In genomic region chr10:81326858-81327257, GRCm38 (mm10) we compare ENCODE assay signal across 9 mouse cellular contexts. TPM values are rescaled to one million over a fixed set of nuclear protein-coding genes. Genes with fewer than 3 reads are reported as not detected.
DNase-seq lines count a peak whose midpoint lies in the region; ATAC-seq lines count a peak whose summit lies in the region.
"Had no signal": no experiment of that assay in that cellular context is flagged by ENCODE, and none has a peak within 500 bp of the region (broad histone marks: within the 10 kb centered on the region; RNA-seq: fewer than 3 reads in every experiment).

No protein-coding gene starts in this region.

- H3K4me3 ChIP-seq in megakaryocyte, embryonic 14.5 days (replicated peaks) = peak overlapping the region; percentile 88
- H3K4me3 ChIP-seq in heart, embryonic 16.5 days (ENCODE audit: low read length) = no peak overlapping the region
- H3K4me3 ChIP-seq in stomach, embryonic 14.5 days (ENCODE audit: low read depth, low read length) = no peak overlapping the region
- H3K4me3 ChIP-seq: stomach, embryonic 15.5 days had no signal

- H3K9ac ChIP-seq in heart, embryonic 16.5 days (ENCODE audit: low read length) = no peak overlapping the region
- no peak overlapping the region for H3K9ac ChIP-seq in stomach, embryonic 14.5 days (replicated peaks; ENCODE audit: low read depth, low read length)
- H3K9ac ChIP-seq: stomach, embryonic 15.5 days had no signal

- no peaks in the 10 kb centered on the region for H3K9me3 ChIP-seq in megakaryocyte, embryonic 14.5 days
- H3K9me3 ChIP-seq in heart, embryonic 16.5 days (replicated peaks; ENCODE audit: control insufficient read depth, low read length) = no peaks in the 10 kb centered on the region
- H3K9me3 ChIP-seq in stomach, embryonic 14.5 days (ENCODE audit: control insufficient read depth, low read depth, low read length) = no peaks in the 10 kb centered on the region
- H3K9me3 ChIP-seq: stomach, embryonic 15.5 days had no signal

- ATAC-seq in megakaryocyte, adult 5-6 weeks (ENCODE audit: poor library complexity, severe bottlenecking) = no peak
- ATAC-seq in heart, embryonic 16.5 days (replicated peaks; ENCODE audit: extremely low read depth, insufficient read depth, low FRiP score) = no peak
- ATAC-seq in stomach, embryonic 14.5 days (ENCODE audit: insufficient number of reproducible peaks, insufficient read depth, low FRiP score, low read depth) = no peak

- no peaks in the 10 kb centered on the region for H3K27me3 ChIP-seq in megakaryocyte, embryonic 14.5 days (replicated peaks)
- no peaks in the 10 kb centered on the region for H3K27me3 ChIP-seq in heart, embryonic 16.5 days (ENCODE audit: control insufficient read depth, insufficient read depth, low read length)
- H3K27me3 ChIP-seq in stomach, embryonic 14.5 days (ENCODE audit: control insufficient read depth, insufficient read depth, low read length) = no peaks in the 10 kb centered on the region
- H3K27me3 ChIP-seq: stomach, embryonic 15.5 days had no signal

- H3K4me1 ChIP-seq in megakaryocyte, embryonic 14.5 days = peaks cover 99% of the 10 kb centered on the region
- peaks cover 46% of the 10 kb centered on the region for H3K4me1 ChIP-seq in heart, embryonic 16.5 days (ENCODE audit: control insufficient read depth, insufficient read depth, low read length)
- peaks cover 30% of the 10 kb centered on the region for H3K4me1 ChIP-seq in stomach, embryonic 14.5 days (ENCODE audit: control insufficient read depth, insufficient read depth, low read length)

- peak; percentile 63 to 91 for DNase-seq in kidney, postnatal 25 days
- DNase-seq in B cell, adult 2 months = no peak
- no peak for DNase-seq in left cerebral cortex, postnatal 36 days (ENCODE audit: low spot score in 2 of 2)
- no peak for DNase-seq in frontal cortex, adult 2 months (ENCODE audit: extremely low spot score in 1 of 2, low spot score in 1 of 2)

- intact Hi-C loops in left cerebral cortex, postnatal 36 days (cut with DNase I) = no loop called here

- H3K27ac ChIP-seq in heart, embryonic 16.5 days (ENCODE audit: low read length) = peak overlapping the region; percentile 48; the same call in 1 of the 2 replicates
- peak overlapping the region; percentile 7; the same call in 1 of the 2 replicates for H3K27ac ChIP-seq in stomach, embryonic 14.5 days (ENCODE audit: low read length)

- 52% methylated on average over 6 of the region's 6 CpGs for WGBS in heart, embryonic 16.5 days
- WGBS in stomach, embryonic 14.5 days = 85% methylated on average over 6 of the region's 6 CpGs

- peaks cover 69% of the 10 kb centered on the region for H3K36me3 ChIP-seq in megakaryocyte, embryonic 14.5 days (replicated peaks; ENCODE audit: low read length)
- H3K36me3 ChIP-seq in heart, embryonic 16.5 days (ENCODE audit: control insufficient read depth, insufficient read depth) = peaks cover 43% of the 10 kb centered on the region
- peaks cover 51% of the 10 kb centered on the region for H3K36me3 ChIP-seq in stomach, embryonic 14.5 days (ENCODE audit: control insufficient read depth, insufficient read depth, low read length)

- H3K4me2 ChIP-seq in heart, embryonic 16.5 days (ENCODE audit: low read depth, low read length) = peak overlapping the region; percentile 21; the same call in 1 of the 2 replicates
- H3K4me2 ChIP-seq in stomach, embryonic 14.5 days (replicated peaks; ENCODE audit: low read depth, low read length) = no peak overlapping the region
- H3K4me2 ChIP-seq: stomach, embryonic 15.5 days had no signal

RNA-seq across cellular contexts. Expression of gene Tbxa2r, which starts 1.7 kb away (rescaled TPM):
- 87.5 and 153 TPM in 2 replicates for polyA plus RNA-seq in megakaryocyte, embryonic 14.5 days (2012; ENCODE audit: insufficient read depth, low replicate concordance)
- 0.34 and 0.85 TPM in 2 replicates for total RNA-seq in megakaryocyte, adult 5-6 weeks (2015)
- 0.07 and 0.28 TPM in 2 replicates for total RNA-seq in megakaryocyte, adult 5-6 weeks (2017)
- polyA plus RNA-seq in heart, embryonic 16.5 days (2015; fragmentation: Nextera tagmentation; extraction: Ambion mirVana) = 15.2 and 16.3 TPM in 2 replicates
- polyA plus RNA-seq in stomach, embryonic 14.5 days (2014; fragmentation: Nextera tagmentation; extraction: Ambion mirVana) = 23.1 and 23.4 TPM in 2 replicates
- total RNA-seq in left cerebral cortex, postnatal 36 days (2021) = under 1 TPM; 0.45 to 0.99 TPM
- 2.3 and 3.3 TPM in 2 replicates for polyA plus RNA-seq in frontal cortex, adult 2 months (2012; rRNA removed)

RNA-seq across cellular contexts. Expression of gene Cactin, which starts 6.0 kb away (rescaled TPM):
- 76.5 and 78.5 TPM in 2 replicates for polyA plus RNA-seq in megakaryocyte, embryonic 14.5 days (2012; ENCODE audit: insufficient read depth, low replicate concordance)
- total RNA-seq in megakaryocyte, adult 5-6 weeks (2015) = 4.5 and 7.4 TPM in 2 replicates
- total RNA-seq in megakaryocyte, adult 5-6 weeks (2017) = 16.2 and 20.6 TPM in 2 replicates
- polyA plus RNA-seq in heart, embryonic 16.5 days (2015; fragmentation: Nextera tagmentation; extraction: Ambion mirVana) = 28.1 and 29.6 TPM in 2 replicates
- polyA plus RNA-seq in stomach, embryonic 14.5 days (2014; fragmentation: Nextera tagmentation; extraction: Ambion mirVana) = 21.3 and 21.7 TPM in 2 replicates
- total RNA-seq in left cerebral cortex, postnatal 36 days (2021) = 10 to 100 TPM; 29.7 to 31.7 TPM
- polyA plus RNA-seq in frontal cortex, adult 2 months (2012; rRNA removed) = 31.5 and 31.9 TPM in 2 replicates

RNA-seq across cellular contexts. Expression of gene Gipc3, which starts 16.2 kb away (rescaled TPM):
- polyA plus RNA-seq in megakaryocyte, embryonic 14.5 days (2012; ENCODE audit: insufficient read depth, low replicate concordance) = 2.9 and 11.0 TPM in 2 replicates
- not detected in 2 replicates for total RNA-seq in megakaryocyte, adult 5-6 weeks (2015)
- total RNA-seq in megakaryocyte, adult 5-6 weeks (2017) = not detected in 2 replicates
- polyA plus RNA-seq in heart, embryonic 16.5 days (2015; fragmentation: Nextera tagmentation; extraction: Ambion mirVana) = 0.08 and 0.11 TPM in 2 replicates
- polyA plus RNA-seq in stomach, embryonic 14.5 days (2014; fragmentation: Nextera tagmentation; extraction: Ambion mirVana) = 0.07 TPM in 1 of 2 replicates, not detected in the other
- total RNA-seq in left cerebral cortex, postnatal 36 days (2021) = 1 to 10 TPM; 1.4 to 1.8 TPM
- 0.96 and 1.1 TPM in 2 replicates for polyA plus RNA-seq in frontal cortex, adult 2 months (2012; rRNA removed)

RNA-seq across cellular contexts. Expression of gene Hmg20b, which starts 23.4 kb away (rescaled TPM):
- polyA plus RNA-seq in megakaryocyte, embryonic 14.5 days (2012; ENCODE audit: insufficient read depth, low replicate concordance) = 302 and 601 TPM in 2 replicates
- 27.4 and 33.0 TPM in 2 replicates for total RNA-seq in megakaryocyte, adult 5-6 weeks (2015)
- 18.1 and 24.5 TPM in 2 replicates for total RNA-seq in megakaryocyte, adult 5-6 weeks (2017)
- polyA plus RNA-seq in heart, embryonic 16.5 days (2015; fragmentation: Nextera tagmentation; extraction: Ambion mirVana) = 86.5 and 86.8 TPM in 2 replicates
- 98.6 TPM in 2 replicates for polyA plus RNA-seq in stomach, embryonic 14.5 days (2014; fragmentation: Nextera tagmentation; extraction: Ambion mirVana)
- 10 to 100 TPM; 27.0 to 35.5 TPM for total RNA-seq in left cerebral cortex, postnatal 36 days (2021)
- 36.3 and 40.8 TPM in 2 replicates for polyA plus RNA-seq in frontal cortex, adult 2 months (2012; rRNA removed)

RNA-seq across cellular contexts. Expression of gene Mfsd12, which starts 30.4 kb away (rescaled TPM):
- polyA plus RNA-seq in megakaryocyte, embryonic 14.5 days (2012; ENCODE audit: insufficient read depth, low replicate concordance) = 20.2 and 44.1 TPM in 2 replicates
- total RNA-seq in megakaryocyte, adult 5-6 weeks (2015) = 4.1 and 4.6 TPM in 2 replicates
- 7.4 TPM in 2 replicates for total RNA-seq in megakaryocyte, adult 5-6 weeks (2017)
- polyA plus RNA-seq in heart, embryonic 16.5 days (2015; fragmentation: Nextera tagmentation; extraction: Ambion mirVana) = 16.5 and 17.6 TPM in 2 replicates
- 4.7 and 4.8 TPM in 2 replicates for polyA plus RNA-seq in stomach, embryonic 14.5 days (2014; fragmentation: Nextera tagmentation; extraction: Ambion mirVana)
- 10 to 100 TPM; 39.6 to 40.9 TPM for total RNA-seq in left cerebral cortex, postnatal 36 days (2021)
- polyA plus RNA-seq in frontal cortex, adult 2 months (2012; rRNA removed) = 27.5 and 29.5 TPM in 2 replicates

Comparison
In these comparisons a context has a peak if more than half of its experiments do, and no peak if none do; other contexts are left out.
1. DNase-seq: peak in kidney, postnatal 25 days (2 of 2); none in B cell, adult 2 months (0 of 2), left cerebral cortex, postnatal 36 days (0 of 2) and frontal cortex, adult 2 months (0 of 2).